Mouse (Mus musculus) lung, postnatal 0 days (tissue): ENCODE data around the gene Ceacam16.

ENCODE experiments used
- CTCF ChIP-seq: IDR thresholded peaks from 2 replicates; pipeline ENCODE4 v1.5.1; 2016; ENCODE audit warnings: antibody characterized with exemption, mild to moderate bottlenecking
- EP300 ChIP-seq: IDR thresholded peaks from 2 replicates; pipeline ENCODE4 v1.6.1; 2016; ENCODE audit warnings: antibody characterized with exemption, mild to moderate bottlenecking, control low read depth

- TF ChIP-seq EP300 = peak; percentile 53; the same call in 1 of the 2 replicates
- no peak for TF ChIP-seq CTCF
Measured at GRCm38 (mm10) chr7:19871137-19871621, 10.1 kb upstream of the Ceacam16 start.
